ENCODE assay signal across 21 mouse cellular contexts in the genomic region with DNA sequence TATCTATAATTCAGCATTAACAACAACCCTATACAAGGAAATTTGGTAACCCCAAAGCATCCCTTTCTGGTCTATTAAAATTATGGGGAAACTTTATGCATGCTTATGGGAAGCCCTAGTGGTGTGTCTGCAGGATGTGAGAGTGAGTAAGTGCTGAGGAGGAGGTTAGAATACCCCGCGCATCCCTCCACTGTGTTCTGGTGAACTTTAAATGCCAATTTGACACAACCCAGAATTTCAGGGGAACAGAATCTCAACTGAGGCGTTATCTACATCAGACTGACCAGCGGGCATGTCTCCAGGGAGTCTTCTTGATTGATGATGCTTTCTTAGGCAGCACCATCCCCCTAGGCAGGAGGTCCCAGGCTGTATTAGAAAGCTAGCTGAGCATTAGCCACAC. TPM values are rescaled to one million over a fixed set of nuclear protein-coding genes. Genes with fewer than 3 reads are reported as not detected.
"Had no signal": no experiment of that assay in that cellular context is flagged by ENCODE, and none has a peak within 500 bp of the region (broad histone marks: within the 10 kb centered on the region; RNA-seq: fewer than 3 reads in every experiment).

No protein-coding gene starts in this region.

- H3K4me2 ChIP-seq: limb, embryonic 12.5 days; limb, embryonic 15.5 days; liver, embryonic 11.5 days; lung, embryonic 14.5 days; midbrain, embryonic 12.5 days; midbrain, embryonic 15.5 days; neural tube, embryonic 12.5 days; neural tube, embryonic 15.5 days; stomach, embryonic 15.5 days had no signal

- H3K27me3 ChIP-seq: limb, embryonic 15.5 days; midbrain, embryonic 12.5 days; midbrain, embryonic 15.5 days; neural tube, embryonic 12.5 days; neural tube, embryonic 15.5 days; stomach, embryonic 15.5 days had no signal

- H3K9ac ChIP-seq: limb, embryonic 12.5 days; limb, embryonic 15.5 days; liver, embryonic 14.5 days; liver, postnatal 0 days; lung, embryonic 14.5 days; midbrain, embryonic 12.5 days; midbrain, embryonic 15.5 days; neural tube, embryonic 12.5 days; neural tube, embryonic 15.5 days; stomach, embryonic 15.5 days had no signal

- H3K27ac ChIP-seq: kidney, postnatal 0 days; limb, embryonic 12.5 days; limb, embryonic 15.5 days; liver, embryonic 14.5 days; midbrain, embryonic 12.5 days; midbrain, embryonic 15.5 days; neural tube, embryonic 12.5 days; neural tube, embryonic 15.5 days; stomach, embryonic 15.5 days had no signal

- DNase-seq: kidney, postnatal 25 days; liver, postnatal 0 days; lung, embryonic 14.5 days; right cerebral cortex, adult 18-20 months; right cerebral cortex, postnatal 25 days; spleen, adult 18-20 months; thymus, postnatal 25 days had no signal

- ATAC-seq: liver, postnatal 0 days; lung, postnatal 0 days; midbrain, embryonic 15.5 days had no signal

- H3K4me1 ChIP-seq: limb, embryonic 12.5 days; midbrain, embryonic 12.5 days; midbrain, embryonic 15.5 days; neural tube, embryonic 12.5 days had no signal

- H3K9me3 ChIP-seq: limb, embryonic 12.5 days; limb, embryonic 15.5 days; midbrain, embryonic 12.5 days; midbrain, embryonic 15.5 days; neural tube, embryonic 12.5 days; neural tube, embryonic 15.5 days; stomach, embryonic 15.5 days had no signal

- H3K36me3 ChIP-seq: limb, embryonic 12.5 days; limb, embryonic 15.5 days; midbrain, embryonic 12.5 days; midbrain, embryonic 15.5 days; neural tube, embryonic 12.5 days; neural tube, embryonic 15.5 days; stomach, embryonic 15.5 days had no signal

- H3K4me3 ChIP-seq: limb, embryonic 12.5 days; limb, embryonic 15.5 days; midbrain, embryonic 12.5 days; midbrain, embryonic 15.5 days; neural tube, embryonic 12.5 days; neural tube, embryonic 15.5 days; stomach, embryonic 15.5 days had no signal

RNA-seq across cellular contexts. Expression of a gene that starts 16.9 kb away (rescaled TPM):
- polyA plus RNA-seq: kidney, embryonic 14.5 days; kidney, postnatal 0 days; large intestine, adult 2 months; limb, embryonic 12.5 days; limb, embryonic 15.5 days; liver, embryonic 11.5 days; liver, embryonic 14.5 days; liver, postnatal 0 days; lung, embryonic 14.5 days; lung, postnatal 0 days; macrophage; midbrain, embryonic 12.5 days; midbrain, embryonic 15.5 days; neural tube, embryonic 12.5 days; neural tube, embryonic 15.5 days had no signal

RNA-seq across cellular contexts. Expression of a gene that starts 32.3 kb away (rescaled TPM):
- polyA plus RNA-seq: kidney, embryonic 14.5 days; limb, embryonic 12.5 days; limb, embryonic 15.5 days; liver, embryonic 11.5 days; liver, postnatal 0 days; lung, embryonic 14.5 days; lung, postnatal 0 days; midbrain, embryonic 12.5 days; midbrain, embryonic 15.5 days; neural tube, embryonic 12.5 days; neural tube, embryonic 15.5 days had no signal
